Mouse (Mus musculus): ENCODE measurements at regions not wholly inside any gene's neighbourhood (a gene's known extent, or its start where the extent isn't known, plus 50 kb on each side); places are given as distances from the start of the nearest gene placed in this dataset.

DNA sequence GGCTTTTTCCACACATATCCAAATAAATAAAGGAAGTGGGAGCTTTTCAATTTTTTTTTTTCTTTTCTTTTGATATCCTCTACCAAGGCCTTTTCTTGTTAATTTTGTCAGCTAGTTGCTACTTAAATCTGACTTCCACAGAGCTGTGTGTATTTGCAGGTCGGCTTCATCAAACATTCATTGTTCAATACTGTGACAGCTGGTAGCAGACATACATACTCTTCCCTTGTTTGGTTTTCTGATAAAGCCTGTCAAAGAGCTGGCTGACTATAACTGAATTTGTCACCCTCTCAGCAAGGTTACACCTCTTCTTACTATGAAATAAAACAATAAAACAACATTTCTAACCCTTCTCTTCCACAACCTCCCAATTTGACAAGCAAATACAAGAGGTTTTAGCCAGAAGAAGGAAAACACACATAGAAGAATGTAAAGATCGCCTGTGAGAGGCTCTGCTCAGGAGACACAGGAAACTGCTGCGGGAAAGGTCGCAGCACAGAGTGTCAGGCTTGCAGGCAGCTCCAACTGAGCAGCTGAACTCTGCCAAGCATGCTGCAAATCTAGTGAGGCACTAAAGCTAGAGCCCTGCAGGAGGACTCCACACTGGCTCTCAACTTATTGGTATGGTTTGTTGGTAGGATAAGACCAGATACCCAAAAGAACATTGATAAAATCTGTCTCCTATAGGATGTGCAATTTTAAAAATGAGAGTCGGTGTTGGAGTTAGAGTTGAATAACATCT lies 205.2 kb upstream of the Tle4 start:
- TF ChIP-seq GATA1 (IDR thresholded peaks at IDR 0.05; ENCODE audit: low read length) = no peak

- TF ChIP-seq GATA1 (IDR thresholded peaks at IDR 0.05; ENCODE audit: low read length) = no peak
These were observed 203.8 kb upstream of the Tle4 start for GRCm38 (mm10) chr19:14801669-14802068.

DNA sequence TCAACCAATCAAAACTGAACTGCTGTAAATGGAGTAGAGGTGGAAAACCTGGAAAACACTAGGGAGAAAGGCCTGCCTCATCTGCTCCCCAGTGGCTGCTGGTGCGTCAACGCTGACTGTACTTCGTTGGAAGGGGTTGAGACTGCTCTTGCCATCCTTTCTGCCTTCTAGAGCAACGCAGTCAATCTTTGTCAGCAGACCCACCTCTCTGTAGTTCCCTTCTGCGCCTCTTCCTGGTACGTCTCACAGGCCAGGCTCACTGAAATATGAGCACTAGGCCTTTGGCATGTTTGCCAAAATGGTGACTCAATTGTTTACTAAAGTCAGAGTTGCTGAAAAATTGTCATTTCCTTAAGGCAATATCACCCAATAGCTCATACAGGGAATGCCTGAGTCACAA lies 201.2 kb upstream of the Tle4 start:
- TF ChIP-seq GATA1 (IDR thresholded peaks at IDR 0.05; ENCODE audit: low read length) = no peak

DNA sequence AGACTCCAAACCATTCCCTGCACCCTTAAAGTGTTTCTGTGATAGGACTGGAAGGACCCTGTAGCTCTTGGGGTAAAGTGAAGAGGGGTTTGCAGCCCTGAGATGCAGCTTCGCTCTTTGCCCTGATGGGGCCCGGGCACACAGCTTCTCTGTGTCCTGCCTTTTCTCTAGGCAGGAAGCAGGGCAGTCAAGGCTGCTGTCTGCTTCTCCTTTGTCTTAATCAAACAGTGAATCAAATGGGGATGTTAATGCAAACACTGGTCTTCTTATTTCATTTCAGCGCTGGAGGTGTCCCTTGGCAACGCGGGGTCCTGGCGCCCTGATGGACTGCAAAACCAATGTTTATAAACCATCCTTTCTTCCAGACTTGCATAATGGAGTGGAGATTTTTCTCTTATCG lies 200.6 kb upstream of the Tle4 start:
- no peak for TF ChIP-seq GATA1 (IDR thresholded peaks at IDR 0.05; ENCODE audit: low read length)

DNA sequence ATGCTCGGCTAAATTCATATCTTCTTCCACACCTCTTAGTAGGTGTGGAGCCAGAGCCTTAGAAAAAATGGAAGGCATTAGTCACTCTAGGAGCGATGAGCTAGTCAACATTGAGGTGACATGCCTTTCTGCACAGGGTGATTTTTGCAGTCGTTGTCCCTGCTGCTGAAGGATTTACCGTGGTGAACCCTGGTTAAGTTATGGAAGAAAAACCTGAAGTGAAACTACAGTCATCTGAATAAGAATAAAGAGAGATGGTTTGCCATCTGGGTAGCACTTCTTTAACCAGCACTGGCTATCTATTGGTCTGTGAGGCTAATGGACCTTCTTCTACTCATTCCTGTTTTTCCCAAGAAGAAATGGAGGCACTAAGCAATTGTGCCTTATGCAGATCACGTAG lies 198.1 kb upstream of the Tle4 start:
- TF ChIP-seq GATA1 (IDR thresholded peaks at IDR 0.05; ENCODE audit: low read length) = no peak

DNA sequence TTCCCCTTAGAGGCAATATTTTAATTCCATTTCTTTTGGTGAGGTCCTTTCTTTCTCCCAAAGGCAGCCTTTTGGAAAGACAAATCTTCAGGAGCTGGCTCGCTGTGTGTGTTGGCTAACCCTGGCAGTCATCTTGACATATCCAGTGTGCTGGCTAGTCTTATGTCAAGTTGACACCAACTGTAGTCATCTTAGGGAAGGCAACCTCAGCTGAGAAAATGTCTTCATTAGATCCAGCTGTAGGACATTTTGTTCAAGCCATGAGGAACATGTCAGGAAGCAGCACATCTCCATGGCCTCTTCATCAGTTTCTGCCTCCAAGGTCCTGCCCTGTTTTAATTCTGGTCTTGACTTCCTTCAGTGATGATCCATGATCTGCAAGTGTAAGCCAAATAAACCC lies 192.1 kb upstream of the Tle4 start:
- no peak for TF ChIP-seq GATA1 (IDR thresholded peaks at IDR 0.05; ENCODE audit: low read length)

DNA sequence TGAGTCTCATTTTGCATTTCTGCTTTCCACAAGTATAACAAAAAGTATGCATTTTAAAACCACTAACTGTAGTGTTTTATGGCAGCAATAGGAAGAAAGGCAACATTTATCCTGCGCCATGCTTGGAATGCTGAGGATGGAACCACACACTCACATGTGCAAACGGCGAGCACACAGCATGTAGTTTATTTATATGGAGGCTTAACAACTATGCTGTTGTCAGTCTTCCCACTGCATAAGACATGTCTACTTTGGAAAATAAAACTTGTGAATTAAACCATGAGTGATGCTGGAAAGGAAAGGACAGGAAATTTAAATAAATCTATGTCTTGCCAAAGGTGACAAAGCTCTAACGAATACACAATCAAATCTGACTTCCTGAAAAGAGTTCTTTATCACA lies 190.8 kb upstream of the Tle4 start:
- TF ChIP-seq GATA1 (IDR thresholded peaks at IDR 0.05; ENCODE audit: low read length) = no peak

GRCm38 (mm10) chr19:14786868-14787267 lies 189.0 kb upstream of the Tle4 start:
- TF ChIP-seq GATA1 (IDR thresholded peaks at IDR 0.05; ENCODE audit: low read length) = no peak

GRCm38 (mm10) chr19:14785661-14786060 lies 187.8 kb upstream of the Tle4 start:
- TF ChIP-seq GATA1 (IDR thresholded peaks at IDR 0.05; ENCODE audit: low read length) = no peak

DNA sequence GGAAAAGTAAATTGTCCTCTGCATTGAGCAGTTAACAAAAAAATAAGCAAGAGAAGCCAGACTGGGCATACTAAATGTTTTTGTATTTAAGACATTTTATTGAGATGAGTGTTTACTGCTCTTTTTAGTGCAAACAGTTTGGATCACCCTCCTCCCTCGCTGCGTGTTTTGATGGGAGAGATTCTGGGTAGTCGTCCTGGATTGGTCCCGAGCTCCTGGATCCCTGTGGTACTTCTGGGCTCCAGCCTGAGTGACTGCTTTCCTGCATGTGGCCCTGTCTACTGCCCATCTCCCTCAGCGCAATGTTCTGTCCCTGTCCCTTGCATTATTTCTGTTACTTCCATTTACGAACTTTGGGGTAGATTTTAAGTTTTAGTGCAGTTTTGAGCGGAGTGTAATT lies 179.9 kb upstream of the Tle4 start:
- no peak for TF ChIP-seq GATA1 (IDR thresholded peaks at IDR 0.05; ENCODE audit: low read length)

DNA sequence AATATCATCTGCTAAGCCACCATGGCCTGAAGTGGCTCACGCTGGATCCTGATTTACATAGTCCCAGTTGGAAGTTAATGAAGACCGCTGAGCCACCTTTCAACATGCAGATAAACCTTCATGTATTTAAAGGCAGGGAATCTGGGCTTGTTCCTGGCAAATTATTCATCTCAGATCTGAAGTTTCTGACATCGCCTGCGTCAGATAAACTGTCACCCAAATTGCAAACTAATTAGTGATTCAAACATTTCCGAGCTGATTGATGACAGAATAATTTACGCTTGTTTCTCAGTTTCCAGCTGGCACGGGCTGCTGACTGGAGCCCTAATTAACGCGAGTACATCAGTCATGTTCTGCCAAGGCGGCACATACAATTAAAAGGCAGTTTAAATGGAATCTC lies 179.3 kb upstream of the Tle4 start:
- TF ChIP-seq GATA1 (IDR thresholded peaks at IDR 0.05; ENCODE audit: low read length) = no peak

DNA sequence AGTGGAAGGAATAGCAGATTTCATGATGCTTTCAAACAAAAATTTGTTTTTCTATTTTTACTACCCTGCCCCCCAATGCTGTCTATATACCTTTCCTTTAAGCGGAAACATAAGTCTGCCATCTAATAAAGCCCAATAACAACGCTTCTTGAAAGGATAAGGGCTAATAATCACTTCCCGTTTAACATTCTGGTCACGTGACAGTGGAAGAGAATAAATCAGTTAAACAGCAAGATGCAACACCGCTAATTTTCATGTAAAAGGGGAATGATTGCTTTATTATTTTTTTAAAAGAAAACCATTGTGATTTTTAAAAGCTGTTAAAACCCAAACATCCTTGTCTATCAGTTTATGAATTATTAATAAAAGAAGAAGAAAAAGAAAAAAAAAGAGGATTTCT lies 178.9 kb upstream of the Tle4 start:
- no peak for TF ChIP-seq GATA1 (IDR thresholded peaks at IDR 0.05; ENCODE audit: low read length)

DNA sequence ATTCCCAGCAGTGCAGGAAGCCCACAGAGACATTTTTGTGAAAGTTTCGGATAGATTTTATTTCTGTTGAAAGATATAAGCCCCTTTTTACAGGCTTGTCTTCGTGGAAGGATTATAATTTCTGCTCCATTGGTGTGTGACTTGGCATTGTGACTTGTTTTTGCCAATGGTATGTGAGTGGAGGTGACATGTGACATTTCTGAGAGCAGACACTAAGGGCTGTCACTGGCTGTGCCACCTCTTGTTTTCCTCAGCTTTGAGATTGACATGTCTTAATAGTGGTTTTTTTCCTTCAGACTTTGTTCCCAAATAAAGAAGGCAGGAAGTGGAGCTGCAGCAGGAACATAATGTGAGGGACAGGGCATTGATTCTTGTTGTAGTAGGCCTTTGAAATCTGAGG lies 174.9 kb upstream of the Tle4 start:
- TF ChIP-seq GATA1 (IDR thresholded peaks at IDR 0.05; ENCODE audit: low read length) = no peak

- TF ChIP-seq GATA1 (IDR thresholded peaks at IDR 0.05; ENCODE audit: low read length) = no peak
These were observed 154.8 kb upstream of the Tle4 start for GRCm38 (mm10) chr19:14752646-14753045.

GRCm38 (mm10) chr19:14742361-14742760 lies 144.5 kb upstream of the Tle4 start:
- no peak for TF ChIP-seq GATA1 (IDR thresholded peaks at IDR 0.05; ENCODE audit: low read length)

DNA sequence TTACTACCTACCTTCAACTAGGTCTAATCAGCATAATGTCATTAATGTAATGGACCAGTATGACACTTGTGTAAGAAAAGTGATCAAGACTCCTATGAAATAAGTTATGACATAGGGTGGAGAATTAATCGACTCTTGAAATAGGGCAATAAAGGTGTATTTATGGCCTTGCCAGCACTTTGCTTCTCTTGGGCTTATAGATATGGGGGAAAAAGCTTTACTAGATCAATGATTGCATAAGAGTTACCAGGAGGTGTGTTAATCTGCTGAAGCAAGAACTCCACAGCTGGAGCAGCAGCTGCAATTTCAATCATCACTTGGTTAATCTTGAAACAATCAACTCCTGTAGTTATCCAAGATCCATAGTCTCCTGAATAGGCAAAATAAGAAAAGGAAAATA lies 143.1 kb upstream of the Tle4 start:
- no peak for TF ChIP-seq GATA1 (IDR thresholded peaks at IDR 0.05; ENCODE audit: low read length)

DNA sequence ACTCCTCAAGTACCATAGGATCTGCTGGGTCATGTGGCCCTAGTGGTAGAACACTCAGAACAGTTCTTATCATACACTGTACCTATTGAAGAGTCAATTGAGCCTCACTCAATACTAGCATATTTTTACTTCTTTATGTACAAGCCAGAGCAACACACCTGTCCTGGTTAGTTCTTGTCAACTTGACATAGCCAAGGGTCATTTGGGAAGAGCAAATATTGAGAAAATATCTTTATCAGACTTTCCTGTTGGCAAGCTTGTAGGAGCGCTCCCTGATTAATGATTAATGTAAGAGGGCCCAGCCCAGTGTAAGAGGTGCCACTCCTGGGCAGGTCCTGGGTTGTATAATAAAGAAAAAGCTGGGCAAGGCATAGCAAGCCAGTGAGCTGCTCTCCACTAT lies 142.3 kb upstream of the Tle4 start:
- no peak for TF ChIP-seq GATA1 (IDR thresholded peaks at IDR 0.05; ENCODE audit: low read length)

DNA sequence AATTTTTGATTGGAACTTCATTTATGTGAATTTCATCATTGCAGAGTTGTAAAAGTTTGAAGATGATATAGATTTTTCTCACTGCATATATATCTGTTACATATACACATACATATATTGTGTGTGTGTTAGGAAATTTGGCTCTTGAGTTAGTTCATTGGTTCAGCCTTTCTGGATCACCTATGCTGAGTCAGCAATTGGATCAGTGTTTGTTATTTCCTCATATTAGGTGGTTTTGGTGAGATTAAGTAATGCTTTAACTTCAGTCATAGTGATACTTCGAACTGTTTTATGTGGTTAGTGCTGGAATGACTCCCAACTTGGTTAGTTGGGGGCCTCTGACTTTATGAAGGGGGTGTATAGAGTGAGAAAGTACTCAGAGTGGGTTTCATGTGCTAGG lies 138.7 kb upstream of the Tle4 start:
- no peak for TF ChIP-seq GATA1 (IDR thresholded peaks at IDR 0.05; ENCODE audit: low read length)
